Mouse (Mus musculus) cerebellum, adult 2 months (tissue): ENCODE data around the gene Rhov. TPM values are rescaled to one million over a fixed set of nuclear protein-coding genes. Genes with fewer than 3 reads are reported as not detected.

ENCODE experiments used
- DNase-seq, 2 experiments: peaks; one replicate each; pipeline ENCODE4 v3.0.0; 2021
- H3K27ac ChIP-seq: fragments of 200-500 bp; 2 replicates; pipeline ENCODE4 v1.5.1; 2012; ENCODE audit warnings: low read length, control low read depth, inconsistent platforms; ENCODE audit not compliant: insufficient read depth
- H3K27me3 ChIP-seq: fragments of 200-500 bp; 2 replicates; pipeline ENCODE4 v1.6.1; 2012; ENCODE audit warnings: inconsistent platforms, mild to moderate bottlenecking, low read length, moderate library complexity; ENCODE audit not compliant: control insufficient read depth, insufficient read depth
- H3K4me1 ChIP-seq: fragments of 200-500 bp; 2 replicates; pipeline ENCODE4 v1.6.1; 2011; ENCODE audit warnings: low read length; ENCODE audit not compliant: control insufficient read depth, insufficient read depth
- H3K4me3 ChIP-seq: fragments of 200-500 bp; replicated peaks from 2 replicates; pipeline ENCODE3; 2011; ENCODE audit warnings: mild to moderate bottlenecking, low read depth, low read length, control low read depth; ENCODE audit not compliant: insufficient read depth
- CTCF ChIP-seq: fragments of 200-500 bp; IDR thresholded peaks from 2 replicates; pipeline ENCODE4 v1.5.1; 2011; ENCODE audit warnings: low read depth, mild to moderate bottlenecking, control low read depth, low read length, moderate library complexity, borderline replicate concordance; ENCODE audit not compliant: insufficient read depth
- POLR2A ChIP-seq: fragments of 200-500 bp; IDR thresholded peaks from 2 replicates; pipeline ENCODE4 v1.6.1; 2011; ENCODE audit warnings: low read length, control low read depth, borderline replicate concordance; ENCODE audit not compliant: insufficient read depth
- WGBS: fragments of 180-500 bp; shearing (Covaris S2); methylation state at CpG from one replicate; pipeline ENCODE4 v1.1.7; 2018; 5-methylcytosine and 5-hydroxymethylcytosine counted together
- polyA plus RNA-seq: library from polyadenylated mRNA; depleted of rRNA; stranded (reverse); fragments of >200 nt; gene quantifications from 2 replicates; pipeline ENCODE4 v1.2.3, GENCODE M21; 2012; rRNA removed

Gene Rhov
- polyA plus RNA-seq, 1 experiment: 10.4 TPM

- Histone ChIP-seq H3K4me3 (no peak overlapping the region), H3K27me3 (peaks cover 5% of the 10 kb centered on the region; the same call in 1 of the 2 replicates), H3K4me1 (no peaks in the 10 kb centered on the region), H3K27ac (no peak overlapping the region)
- no peak for TF ChIP-seq POLR2A
- no peak for TF ChIP-seq CTCF
- WGBS: 89% methylated on average over 4 of the region's 4 CpGs
- no peak for DNase-seq
Observed at GRCm38 (mm10) chr2:119240819-119241186, 30.3 kb downstream of the Rhov start.

GRCm38 (mm10) chr2:119240075-119240818 is 30.8 kb downstream of the Rhov start:
- DNase-seq: no peak
- TF ChIP-seq POLR2A: no peak
- TF ChIP-seq CTCF: no peak
- WGBS: 72% methylated on average over 4 of the region's 4 CpGs
- Histone ChIP-seq H3K27me3 (peaks cover 5% of the 10 kb centered on the region; the same call in 1 of the 2 replicates), H3K4me3 (no peak overlapping the region), H3K27ac (no peak overlapping the region), H3K4me1 (no peaks in the 10 kb centered on the region)

- peaks cover 5% of the 10 kb centered on the region; the same call in 1 of the 2 replicates for H3K27me3 ChIP-seq
- 90% methylated on average over 2 of the region's 2 CpGs for WGBS
- DNase-seq: no peak
- TF ChIP-seq CTCF (no peak), POLR2A (no peak)
- H3K4me1 ChIP-seq: no peaks in the 10 kb centered on the region
- no peak overlapping the region for H3K4me3 ChIP-seq
- no peak overlapping the region for H3K27ac ChIP-seq
Observed at GRCm38 (mm10) chr2:119238671-119239070, 32.4 kb downstream of the Rhov start.

- Histone ChIP-seq H3K4me1 (no peaks in the 10 kb centered on the region), H3K4me3 (no peak overlapping the region), H3K27me3 (peaks cover 5% of the 10 kb centered on the region; the same call in 1 of the 2 replicates), H3K27ac (no peak overlapping the region)
- WGBS: 5% methylated on average over 31 of the region's 31 CpGs
- TF ChIP-seq POLR2A (no peak), CTCF (no peak)
- DNase-seq: no peak
Observed at GRCm38 (mm10) chr2:119237871-119238220, 33.2 kb downstream of the Rhov start.

- no peak for TF ChIP-seq POLR2A
- no peak for TF ChIP-seq CTCF
- H3K4me1 ChIP-seq: no peaks in the 10 kb centered on the region
- WGBS: under 1% methylated on average over 71 of the region's 73 CpGs
- H3K27me3 ChIP-seq: peaks cover 5% of the 10 kb centered on the region; the same call in 1 of the 2 replicates
- no peak for DNase-seq
- no peak within 1 kb of the TSS for H3K4me3 ChIP-seq
- no peak within 1 kb of the TSS for H3K27ac ChIP-seq
Observed at GRCm38 (mm10) chr2:119237210-119237870, 33.7 kb downstream of the Rhov start, which contains the start of gene Spint1. TSS of gene Spint1 (plus strand) at chr2:119237362.

GRCm38 (mm10) chr2:119236682-119237209 is 34.3 kb downstream of the Rhov start:
- TF ChIP-seq POLR2A (no peak), CTCF (no peak)
- Histone ChIP-seq H3K4me1 (no peaks in the 10 kb centered on the region), H3K4me3 (no peak overlapping the region), H3K27ac (no peak overlapping the region), H3K27me3 (peaks cover 5% of the 10 kb centered on the region; the same call in 1 of the 2 replicates)
- DNase-seq: no peak
- 15% methylated on average over 25 of the region's 25 CpGs for WGBS

GRCm38 (mm10) chr2:119229775-119230704 is 41.0 kb downstream of the Rhov start, which contains the start of gene Ppp1r14d:
TSS of gene Ppp1r14d (minus strand) at chr2:119229906.
- H3K27ac ChIP-seq: no peak within 1 kb of the TSS
- H3K4me3 ChIP-seq: no peak within 1 kb of the TSS
- WGBS: 72% methylated on average over 6 of the region's 6 CpGs
- TF ChIP-seq CTCF (no peak), POLR2A (no peak)
- no peaks in the 10 kb centered on the region for H3K4me1 ChIP-seq
- DNase-seq: no peak
- no peaks in the 10 kb centered on the region for H3K27me3 ChIP-seq

Other genes with a start within 250 kb of the Rhov start
- gene Ccdc32, start 241.9 kb downstream of the Rhov start, polyA plus RNA-seq: 33.0 and 34.3 TPM in 2 replicates
- 5.5 and 6.2 TPM in 2 replicates for gene Rpusd2, start 236.5 kb downstream of the Rhov start, polyA plus RNA-seq
- gene Knl1, start 224.2 kb downstream of the Rhov start, polyA plus RNA-seq: 0.02 and 0.03 TPM in 2 replicates
- 3.0 and 3.3 TPM in 2 replicates for gene Rad51, start 158.5 kb downstream of the Rhov start, polyA plus RNA-seq
- gene Rmdn3, start 114.2 kb downstream of the Rhov start, polyA plus RNA-seq: 95.0 and 104 TPM in 2 replicates
- gene Gchfr, start 103.5 kb downstream of the Rhov start, polyA plus RNA-seq: 7.5 and 9.6 TPM in 2 replicates
- gene Gm14137, start 96.8 kb downstream of the Rhov start, polyA plus RNA-seq: not detected in 2 replicates
- gene Zfyve19, start 62.7 kb downstream of the Rhov start, polyA plus RNA-seq: 62.7 and 65.6 TPM in 2 replicates
- gene Dnajc17, start 62.5 kb downstream of the Rhov start, polyA plus RNA-seq: 23.0 and 23.7 TPM in 2 replicates
- gene Ppp1r14d, start 41.4 kb downstream of the Rhov start, polyA plus RNA-seq: not detected in 2 replicates
- 0.61 and 1.2 TPM in 2 replicates for gene Spint1, start 33.9 kb downstream of the Rhov start, polyA plus RNA-seq
- 37.8 and 38.8 TPM in 2 replicates for gene Vps18, start 17.5 kb upstream of the Rhov start, polyA plus RNA-seq
- gene Dll4, start 54.5 kb upstream of the Rhov start, polyA plus RNA-seq: 3.1 and 4.1 TPM in 2 replicates
- 8.1 and 9.8 TPM in 2 replicates for gene Chac1, start 80.0 kb upstream of the Rhov start, polyA plus RNA-seq
- gene Ino80, start 206.4 kb upstream of the Rhov start, polyA plus RNA-seq: 17.1 and 17.3 TPM in 2 replicates